Mouse (Mus musculus) hematopoietic stem cell, adult 5-6 weeks (primary cell): ENCODE data around the gene Gpbp1. TPM values are rescaled to one million over a fixed set of nuclear protein-coding genes. Genes with fewer than 3 reads are reported as not detected.

Experiments used
- ATAC-seq, 2 experiments: fragments of 125-278 bp in 1 of 2; replicated peaks in 1 of 2; 2 replicates each; pipeline ENCODE4 v1.8.0; 2016 to 2017; ENCODE audit warnings: inconsistent platforms in 2 of 2, mild to moderate bottlenecking in 2 of 2, moderate number of reproducible peaks in 2 of 2, low read depth in 1 of 2, moderate TSS enrichment in 1 of 2; ENCODE audit not compliant: low FRiP score in 2 of 2, poor library complexity in 2 of 2, severe bottlenecking in 2 of 2, insufficient read depth in 1 of 2, low TSS enrichment in 1 of 2
- total RNA-seq: library from RNA; stranded (forward); fragments of 172-1452, 232-1000 nt; gene quantifications from 2 replicates; pipeline ENCODE4 v1.2.3, GENCODE M21; 2017

Gpbp1 gene
- total RNA-seq, 1 experiment from 2014 or later, result 207 TPM

GRCm38 (mm10) chr13:111394341-111394740 lies 95.6 kb downstream of the Gpbp1 start:
- ATAC-seq, result no peak

- no peak for ATAC-seq
These were observed 96.5 kb downstream of the Gpbp1 start for GRCm38 (mm10) chr13:111393426-111393825.

- ATAC-seq, result no peak
These were observed 98.5 kb downstream of the Gpbp1 start for GRCm38 (mm10) chr13:111391426-111391825.

- ATAC-seq, result no peak
These were observed 98.9 kb downstream of the Gpbp1 start for GRCm38 (mm10) chr13:111391011-111391410.

- no peak for ATAC-seq
These were observed 105.6 kb downstream of the Gpbp1 start for GRCm38 (mm10) chr13:111384011-111384985.

Other genes starting within 250 kb of the Gpbp1 start
- not detected in 2 replicates for gene Actbl2, start 235.1 kb downstream of the Gpbp1 start, total RNA-seq
- gene Gm49496, start 59.8 kb upstream of the Gpbp1 start, total RNA-seq, result not detected in 2 replicates
- not detected in 2 replicates for gene Gm10198, start 102.7 kb upstream of the Gpbp1 start, total RNA-seq
- 65.0 and 80.4 TPM in 2 replicates for gene Mier3, start 190.9 kb upstream of the Gpbp1 start, total RNA-seq